Mouse (Mus musculus) layer of hippocampus, adult 2 months (tissue): ENCODE measurements around the gene Defb42. TPM values are rescaled to one million over a fixed set of nuclear protein-coding genes. Genes with fewer than 3 reads are reported as not detected.

Experiments used
- DNase-seq, 2 experiments: peaks; one replicate each; pipeline ENCODE4 v3.0.0; 2022; ENCODE audit warnings: low spot score in 2 of 2
- H3K27ac ChIP-seq: fragments of 200-600 bp; 2 replicates; pipeline ENCODE4 v1.8.1; 2022
- H3K4me3 ChIP-seq: fragments of 200-600 bp; 2 replicates; pipeline ENCODE4 v1.8.1; 2022; ENCODE audit warnings: mild to moderate bottlenecking
- CTCF ChIP-seq: fragments of 200-600 bp; conservative IDR thresholded peaks from 2 replicates; pipeline ENCODE4 v1.8.1; 2022; ENCODE audit warnings: antibody characterized with exemption, mild to moderate bottlenecking, moderate library complexity
- long read RNA-seq, 2 experiments: library from polyadenylated mRNA; stranded (forward); transcript quantifications; one replicate each; pipeline ENCODE4 v2.0.0; 2021; ENCODE audit warnings: borderline mapping rate in 2 of 2
- total RNA-seq, 2 experiments: library from RNA; stranded (reverse); gene quantifications; 2 replicates each; pipeline ENCODE4 v1.2.3; 2021

Defb42 gene
- under 1 TPM in 1 of 2 experiments, not detected in 1; 0.25 TPM for total RNA-seq
- long read RNA-seq, experiment 1, partial matches to known transcripts = 0 of 1 reads
- long read RNA-seq, experiment 1, other reads (novel, unspliced or antisense) = 0 of 1 reads
- long read RNA-seq, experiment 2 = 0 reads

DNA sequence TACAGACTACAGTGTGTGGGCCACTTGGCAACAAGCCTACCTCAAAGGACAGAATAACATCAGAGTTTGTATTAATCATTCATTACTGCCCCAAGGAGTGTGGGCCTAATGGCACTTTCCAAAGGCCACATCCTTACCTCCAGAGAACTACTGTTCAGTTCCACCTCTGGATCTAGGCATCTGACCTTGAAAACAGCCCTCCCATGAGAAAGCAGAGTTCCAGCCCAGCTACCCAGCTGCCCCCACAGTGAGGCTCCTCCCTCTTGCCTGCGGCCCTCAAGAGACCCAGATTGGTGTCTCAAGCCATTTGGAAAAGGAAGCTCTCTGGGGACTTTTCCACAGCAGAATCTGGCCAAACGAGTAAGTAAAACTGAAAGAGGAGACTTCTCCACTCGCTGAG is at the start of gene Defb42:
Gene Defb42 (plus strand): TSS at position 301 of the 400 bp plus-strand sequence.
- no peak for TF ChIP-seq CTCF

DNA sequence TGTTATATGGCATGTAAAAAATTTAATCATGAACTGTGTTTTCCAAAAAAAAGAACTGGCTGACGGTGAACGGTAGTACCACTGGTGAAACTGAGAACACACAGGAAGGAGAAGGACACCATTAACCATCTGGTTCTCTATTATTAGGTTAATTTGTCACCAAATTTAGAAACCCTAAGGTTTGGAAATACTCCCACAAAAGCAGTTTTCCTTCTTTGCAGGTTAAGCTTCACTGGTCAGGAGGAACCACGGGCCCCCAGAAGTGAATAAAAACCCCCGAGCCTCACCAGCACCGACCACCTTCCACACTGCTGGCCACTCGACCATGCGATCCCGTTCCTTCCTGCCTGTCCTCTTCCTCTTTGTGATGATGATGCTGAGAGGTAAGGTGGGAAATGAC is 49.0 kb upstream of the Defb42 start, which contains the start of gene Defb47:
Gene Defb47 (plus strand): TSS at position 301 of the 400 bp plus-strand sequence.
- Histone ChIP-seq H3K27ac (no peak within 1 kb of the TSS), H3K4me3 (no peak within 1 kb of the TSS)

More for the DNA sequence above, at the start of gene Defb42:
- no peak within 1 kb of the TSS for H3K27ac ChIP-seq
- DNase-seq = no peak
- H3K4me3 ChIP-seq = no peak within 1 kb of the TSS

DNA sequence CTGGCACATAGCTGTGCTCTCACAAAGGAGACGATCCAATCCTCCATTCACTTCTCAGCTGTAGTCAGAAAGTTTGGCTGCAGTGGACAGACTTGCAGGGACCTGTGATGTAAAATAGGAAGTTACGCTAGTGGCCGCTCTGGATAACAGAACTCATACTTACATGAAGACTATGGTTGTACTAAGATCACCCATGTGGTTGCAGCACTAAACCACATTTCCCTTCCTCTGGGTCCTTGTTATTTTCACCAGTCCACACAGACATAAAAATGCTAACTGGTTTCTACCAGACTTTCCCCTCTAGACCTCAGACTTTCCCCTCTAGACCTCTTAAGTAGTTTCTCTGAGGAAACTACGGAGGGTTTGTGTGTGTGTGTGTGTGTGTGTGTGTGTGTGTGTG is 47.8 kb upstream of the Defb42 start:
- no peak overlapping the region for H3K4me3 ChIP-seq
- no peak for DNase-seq
- H3K27ac ChIP-seq = no peak overlapping the region
- TF ChIP-seq CTCF = no peak

More for the DNA sequence above, 49.0 kb upstream of the Defb42 start, which contains the start of gene Defb47:
- DNase-seq = no peak
- TF ChIP-seq CTCF = no peak

DNA sequence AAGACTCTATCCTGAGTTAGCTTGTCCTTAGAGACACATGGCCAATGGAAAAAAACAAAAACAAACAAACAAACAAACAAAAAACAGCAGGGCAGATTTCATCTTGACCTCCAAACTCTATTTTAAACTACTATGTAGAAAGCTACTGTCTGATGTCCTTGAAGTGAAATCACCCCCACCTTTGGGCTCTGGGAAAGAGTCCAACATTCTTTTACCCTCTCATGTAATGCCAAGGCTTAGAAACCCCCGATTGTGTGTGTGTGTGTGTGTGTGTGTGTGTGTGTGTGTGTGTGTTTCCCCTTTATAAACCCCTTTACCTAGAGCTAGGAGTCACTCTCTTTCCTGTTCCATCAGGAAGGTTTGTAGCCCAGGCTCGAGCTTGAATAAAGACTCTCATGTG is 44.2 kb upstream of the Defb42 start:
- DNase-seq = no peak
- no peak for TF ChIP-seq CTCF
- no peak overlapping the region for H3K27ac ChIP-seq
- H3K4me3 ChIP-seq = no peak overlapping the region

DNA sequence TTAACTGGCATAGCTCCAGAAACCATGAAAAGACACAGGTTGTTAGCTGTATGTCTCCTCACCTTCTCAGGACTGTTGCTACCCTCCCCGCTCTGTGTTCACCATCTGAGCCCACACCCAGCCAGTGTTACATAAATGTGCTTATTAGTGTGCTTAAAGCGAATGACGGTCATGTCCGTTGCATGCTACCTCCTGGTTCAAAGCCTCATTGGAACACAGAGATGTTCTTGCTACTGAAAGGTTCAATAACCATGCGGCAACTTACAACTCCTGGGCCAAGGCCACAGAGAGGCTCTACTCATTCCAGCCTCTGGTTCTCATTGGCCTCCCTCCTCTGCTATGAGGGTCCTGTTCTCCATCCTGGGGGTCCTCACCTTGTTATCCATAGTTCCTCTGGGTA is 35.3 kb upstream of the Defb42 start, which contains the start of gene Defb43:
Gene Defb43 (plus strand): TSS at position 301 of the 400 bp plus-strand sequence.
- Histone ChIP-seq H3K27ac (no peak within 1 kb of the TSS), H3K4me3 (no peak within 1 kb of the TSS)
- TF ChIP-seq CTCF = no peak
- DNase-seq = no peak

DNA sequence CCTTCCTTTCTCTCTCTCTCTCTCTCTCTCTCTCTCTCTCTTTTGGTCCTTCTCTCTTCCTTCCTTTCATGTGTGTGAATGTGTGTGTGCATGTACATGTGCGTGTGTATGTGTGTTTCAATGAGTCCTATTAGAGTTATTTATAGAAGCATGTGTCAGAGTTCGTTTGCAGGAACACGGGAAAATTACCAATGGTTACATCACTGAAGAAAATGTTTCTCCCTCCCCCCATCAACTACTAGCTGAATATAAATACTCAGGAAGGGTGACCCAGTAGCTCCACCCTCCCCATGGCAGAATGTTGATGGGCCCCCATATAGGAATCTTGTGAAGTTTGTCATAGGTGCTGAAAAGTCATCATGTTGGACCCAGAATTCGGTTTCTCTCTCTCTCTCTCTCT is 33.7 kb upstream of the Defb42 start:
- TF ChIP-seq CTCF = no peak
- H3K4me3 ChIP-seq = no peak overlapping the region
- DNase-seq = no peak
- H3K27ac ChIP-seq = no peak overlapping the region

DNA sequence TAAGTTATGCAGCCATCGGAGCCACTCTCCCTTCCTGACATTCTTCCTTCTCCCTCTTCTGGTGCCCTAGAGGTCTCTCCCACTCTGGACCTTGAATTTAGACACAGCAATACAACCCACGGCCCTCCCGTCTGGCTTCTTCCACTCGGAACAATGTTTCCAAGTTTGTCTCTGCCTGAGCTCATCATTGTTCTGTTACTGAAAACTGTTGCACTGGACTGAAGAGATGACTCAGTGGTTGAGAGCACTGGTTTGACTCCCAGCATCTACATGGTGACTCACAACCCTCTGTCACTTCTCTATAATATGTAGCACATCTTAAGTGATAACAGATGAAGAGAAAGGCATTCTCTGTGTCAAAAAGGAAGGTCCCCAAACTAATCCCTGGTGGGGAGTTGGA is 32.1 kb upstream of the Defb42 start:
- DNase-seq = no peak
- Histone ChIP-seq H3K27ac (no peak overlapping the region), H3K4me3 (no peak overlapping the region)
- TF ChIP-seq CTCF = no peak

DNA sequence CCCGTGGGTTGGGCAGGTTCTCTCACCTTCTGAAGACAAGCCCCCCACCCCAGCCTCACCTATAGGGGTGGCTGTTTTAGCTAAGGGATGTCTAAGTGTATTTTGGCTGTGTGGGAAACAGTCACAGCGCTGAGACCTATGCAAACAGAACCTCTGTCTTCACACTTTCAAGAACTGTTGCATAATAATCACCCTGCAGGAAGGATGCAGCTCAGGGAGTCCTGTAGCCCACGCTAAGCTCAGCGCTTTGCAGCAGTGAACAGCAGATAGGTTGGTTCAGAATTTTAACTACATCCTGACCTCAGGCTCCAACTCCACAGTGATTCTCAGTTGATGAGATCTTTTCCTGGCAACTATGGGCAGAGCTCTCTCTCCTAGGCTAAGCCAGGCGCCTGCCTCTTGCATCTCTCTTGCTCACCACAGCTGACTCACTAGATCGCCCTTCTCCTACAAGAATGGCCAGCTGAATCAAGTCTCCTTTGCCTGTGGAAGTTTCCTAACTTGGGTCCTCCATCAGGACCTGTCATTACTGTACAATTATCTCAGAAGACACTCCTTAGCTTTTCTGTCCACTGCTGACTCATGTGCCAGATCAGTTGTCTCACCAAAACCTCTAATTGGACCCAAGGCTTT is 26.2 kb upstream of the Defb42 start:
- no peak for DNase-seq
- no peak overlapping the region for H3K4me3 ChIP-seq
- no peak for TF ChIP-seq CTCF

DNA sequence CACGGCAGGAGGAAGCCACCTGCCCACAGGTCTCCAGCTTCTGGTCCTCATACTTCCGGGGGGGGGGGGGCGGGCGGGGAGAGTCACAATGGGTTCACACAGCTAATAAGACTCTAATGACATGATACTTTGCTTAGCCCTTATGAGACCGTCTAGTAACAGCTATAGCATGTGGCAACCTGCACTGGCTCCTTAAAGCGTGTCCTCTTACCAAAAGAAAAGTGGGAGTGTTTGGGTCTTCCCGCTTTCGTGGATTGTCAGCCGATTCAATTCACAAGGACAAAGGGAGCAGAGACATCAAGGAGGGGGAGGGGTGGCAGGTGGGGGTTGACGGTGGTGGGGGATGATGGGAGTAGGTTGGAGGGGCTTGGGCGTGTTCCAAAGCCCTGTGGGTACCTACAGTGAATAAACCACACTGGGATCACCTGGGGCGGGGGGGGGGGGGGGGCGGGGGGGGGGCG is 3.1 kb downstream of the Defb42 start, which contains the start of gene Defb30:
Gene Defb30 (minus strand): TSS at position 51 of the 461 bp plus-strand sequence.
- DNase-seq = no peak
- Histone ChIP-seq H3K4me3 (no peak within 1 kb of the TSS), H3K27ac (no peak within 1 kb of the TSS)
- TF ChIP-seq CTCF = no peak

More for the DNA sequence above, 26.2 kb upstream of the Defb42 start:
- no peak overlapping the region for H3K27ac ChIP-seq

DNA sequence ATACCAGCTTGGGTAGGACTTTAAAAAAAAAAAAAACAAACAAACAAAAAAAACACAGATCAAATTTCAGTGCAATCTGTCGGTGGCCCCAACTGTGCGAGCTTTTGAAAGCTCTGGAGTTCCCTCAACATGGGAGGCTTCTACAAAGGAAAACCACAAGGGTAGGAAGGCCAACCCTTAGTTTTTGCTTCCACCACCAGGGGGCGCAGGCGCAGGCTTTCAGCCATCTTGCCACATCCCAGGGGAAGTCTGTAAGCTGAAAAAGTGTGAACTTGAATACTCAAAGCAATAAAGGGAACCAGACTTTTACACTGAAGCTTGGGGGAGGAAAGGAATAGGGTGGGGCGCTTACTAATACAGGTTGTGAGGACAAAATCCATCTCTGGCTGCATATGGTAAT is 4.0 kb downstream of the Defb42 start:
- DNase-seq = peak in 1 of 2 experiments; percentile 65
- no peak overlapping the region for H3K27ac ChIP-seq
- peak; percentile 82 for TF ChIP-seq CTCF
- no peak overlapping the region for H3K4me3 ChIP-seq

DNA sequence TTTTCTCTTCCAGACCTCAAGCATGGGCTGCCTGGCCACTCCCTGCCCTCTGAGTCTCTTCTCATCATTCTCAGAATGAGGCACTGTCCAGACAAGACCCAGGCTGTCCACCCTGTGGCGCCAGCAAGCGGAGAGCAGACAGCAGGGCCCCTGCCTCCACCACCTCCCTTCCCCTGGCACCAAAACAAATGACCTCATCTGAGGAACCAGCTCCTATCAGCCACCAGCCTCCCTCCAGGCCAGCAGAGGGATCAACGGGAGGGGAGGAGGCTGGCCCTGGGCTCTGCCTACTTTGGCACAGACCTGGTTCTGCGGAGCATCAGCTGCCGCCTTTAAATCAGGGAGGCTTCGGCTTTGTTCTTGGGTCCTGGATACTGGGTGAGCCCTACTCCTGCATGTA is 7.9 kb downstream of the Defb42 start:
- peak; percentile 37 to 49 for DNase-seq
- no peak overlapping the region for H3K4me3 ChIP-seq
- peak; percentile 47 for TF ChIP-seq CTCF
- peak overlapping the region; percentile 48; the same call in 1 of the 2 replicates for H3K27ac ChIP-seq

DNA sequence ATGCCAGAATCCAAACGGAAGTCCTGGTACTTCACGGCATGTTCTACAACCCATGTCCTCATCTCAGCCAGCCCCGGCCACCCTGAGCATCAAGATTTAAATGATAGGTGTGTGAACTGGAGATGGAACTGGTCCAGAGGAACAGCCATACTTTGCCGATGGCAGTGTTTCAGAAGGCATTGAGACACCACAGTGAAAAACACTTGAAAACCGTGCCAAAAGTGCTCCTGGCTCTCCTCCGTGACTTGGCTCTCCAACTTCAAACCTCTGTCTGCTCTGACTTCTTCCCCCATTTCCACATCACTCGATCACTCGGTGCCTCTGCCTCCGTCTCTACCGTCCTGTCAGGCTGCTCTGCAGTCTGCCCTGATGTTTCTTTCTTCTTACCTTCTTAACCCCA is 13.6 kb downstream of the Defb42 start:
- no peak overlapping the region for H3K27ac ChIP-seq

DNA sequence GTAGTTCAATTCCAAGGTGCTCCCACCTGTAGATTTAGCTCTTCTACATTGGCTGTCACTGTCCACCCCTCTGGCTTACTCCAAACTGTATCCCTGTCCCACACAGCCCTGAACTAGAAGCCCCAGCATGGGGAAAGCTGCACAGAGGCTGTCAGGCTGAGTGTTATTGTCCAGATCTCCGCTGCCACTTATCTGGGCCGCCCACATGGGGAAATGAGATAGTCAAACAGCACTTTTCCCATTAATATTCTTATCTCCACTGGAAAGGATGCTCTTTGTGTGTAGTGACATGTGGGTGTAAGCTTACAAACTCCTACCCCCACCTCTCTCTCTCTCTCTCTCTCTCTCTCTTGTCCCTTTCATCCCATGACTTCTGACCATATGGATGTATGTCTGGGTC is 15.4 kb downstream of the Defb42 start:
- Histone ChIP-seq H3K27ac (no peak overlapping the region), H3K4me3 (no peak overlapping the region)

More for the DNA sequence above, 13.6 kb downstream of the Defb42 start:
- no peak overlapping the region for H3K4me3 ChIP-seq
- no peak for DNase-seq
- TF ChIP-seq CTCF = no peak

DNA sequence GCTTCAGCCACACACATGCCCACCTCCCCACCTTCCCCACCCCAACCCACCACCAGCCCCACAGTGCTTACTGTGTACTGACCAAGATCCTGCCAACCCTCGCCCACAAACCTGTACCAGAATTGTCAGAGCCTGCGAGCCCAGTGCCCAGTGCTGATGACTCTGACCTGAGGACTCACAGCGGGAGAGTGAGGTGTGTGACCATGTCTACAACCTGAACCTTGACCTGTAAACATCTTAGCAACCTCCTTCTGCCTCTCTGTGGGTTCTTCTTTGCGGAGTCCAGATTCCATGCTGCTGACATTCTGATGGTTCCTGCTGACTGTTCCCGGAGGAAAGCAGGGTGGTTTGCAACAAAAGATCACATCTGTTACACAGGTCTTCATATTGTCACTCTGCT is 18.6 kb downstream of the Defb42 start:
- Histone ChIP-seq H3K4me3 (no peak overlapping the region), H3K27ac (no peak overlapping the region)
- DNase-seq = no peak
- TF ChIP-seq CTCF = no peak

More for the DNA sequence above, 15.4 kb downstream of the Defb42 start:
- no peak for TF ChIP-seq CTCF
- no peak for DNase-seq
